Mouse (Mus musculus) stomach, embryonic 15.5 days (tissue): ENCODE results near the gene Pdlim4. TPM values are rescaled to one million over a fixed set of nuclear protein-coding genes. Genes with fewer than 3 reads are reported as not detected.
"Not testable (repeated sequence)": the region's sequence is repeated elsewhere in the genome, so short reads cannot be mapped to it uniquely, and the experiment has no call there.

ENCODE experiments used
- ATAC-seq: fragments of 200-750 bp; cut with Nextera tagmentation; 2 replicates; pipeline ENCODE4 v1.8.0; 2017; ENCODE audit warnings: low read depth, moderate number of reproducible peaks, moderate TSS enrichment; ENCODE audit not compliant: insufficient read depth, low FRiP score
- H3K27ac ChIP-seq: fragments of 300-500 bp; sonication (generic); 2 replicates; pipeline ENCODE4 v1.5.1; 2015; ENCODE audit warnings: mild to moderate bottlenecking, inconsistent platforms
- H3K27me3 ChIP-seq: fragments of 300-500 bp; sonication (generic); replicated peaks from 2 replicates; pipeline ENCODE4 v1.6.1; 2015; ENCODE audit warnings: inconsistent platforms
- H3K36me3 ChIP-seq: fragments of 300-500 bp; sonication (generic); 2 replicates; pipeline ENCODE4 v1.6.1; 2015; ENCODE audit warnings: inconsistent platforms
- H3K4me1 ChIP-seq: fragments of 300-500 bp; sonication (generic); 2 replicates; pipeline ENCODE4 v1.6.1; 2015; ENCODE audit warnings: inconsistent platforms
- H3K4me2 ChIP-seq: fragments of 300-500 bp; sonication (generic); 2 replicates; pipeline ENCODE4 v1.6.1; 2015; ENCODE audit warnings: mild to moderate bottlenecking, inconsistent platforms
- H3K4me3 ChIP-seq: fragments of 300-500 bp; sonication (generic); replicated peaks from 2 replicates; pipeline ENCODE4 v1.5.1; 2015; ENCODE audit warnings: inconsistent platforms
- H3K9ac ChIP-seq: fragments of 300-500 bp; sonication (generic); 2 replicates; pipeline ENCODE4 v1.6.1; 2015; ENCODE audit warnings: inconsistent platforms
- H3K9me3 ChIP-seq: fragments of 300-500 bp; sonication (generic); 2 replicates; pipeline ENCODE4 v1.6.1; 2016; ENCODE audit warnings: inconsistent platforms
- WGBS: fragments of 180-500 bp; shearing (Covaris S2); methylation state at CpG from one replicate; pipeline ENCODE4 v1.1.7; 2015; 5-methylcytosine and 5-hydroxymethylcytosine counted together
- polyA plus RNA-seq: library from polyadenylated mRNA; unstranded; fragments of >200 nt; fragmentation: Nextera tagmentation; extraction: Ambion mirVana; gene quantifications from 2 replicates; pipeline ENCODE4 v1.2.1, GENCODE M21; 2015

Pdlim4 gene
- polyA plus RNA-seq, 1 experiment from 2014 or later, result 52.0 TPM

DNA sequence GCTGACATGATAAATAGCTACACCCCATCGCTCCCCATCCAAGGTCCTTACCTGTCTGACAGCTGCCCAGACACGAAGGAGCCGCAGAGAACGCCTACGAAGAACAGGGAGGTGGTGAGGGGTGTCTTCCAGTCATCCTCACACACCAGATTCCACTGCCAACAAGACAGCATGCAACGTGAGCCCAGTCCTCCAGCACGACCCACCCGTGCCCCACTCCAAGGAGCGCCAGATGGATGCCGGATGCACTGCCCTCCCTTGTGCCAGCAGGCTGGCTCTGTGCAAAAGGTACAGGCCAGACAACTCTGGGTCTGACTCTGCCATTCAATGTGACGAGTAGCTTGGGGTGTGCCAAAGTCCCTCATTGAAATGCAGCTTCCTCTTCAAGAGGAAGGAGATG is 61.1 kb downstream of the Pdlim4 start:
- Histone ChIP-seq H3K4me1 (no peaks in the 10 kb centered on the region), H3K9me3 (no peaks in the 10 kb centered on the region), H3K27ac (no peak overlapping the region), H3K27me3 (no peaks in the 10 kb centered on the region), H3K4me2 (no peak overlapping the region), H3K36me3 (no peaks in the 10 kb centered on the region), H3K4me3 (no peak overlapping the region), H3K9ac (no peak overlapping the region)
- WGBS, result 85% methylated on average over 11 of the region's 11 CpGs
- no peak for ATAC-seq

DNA sequence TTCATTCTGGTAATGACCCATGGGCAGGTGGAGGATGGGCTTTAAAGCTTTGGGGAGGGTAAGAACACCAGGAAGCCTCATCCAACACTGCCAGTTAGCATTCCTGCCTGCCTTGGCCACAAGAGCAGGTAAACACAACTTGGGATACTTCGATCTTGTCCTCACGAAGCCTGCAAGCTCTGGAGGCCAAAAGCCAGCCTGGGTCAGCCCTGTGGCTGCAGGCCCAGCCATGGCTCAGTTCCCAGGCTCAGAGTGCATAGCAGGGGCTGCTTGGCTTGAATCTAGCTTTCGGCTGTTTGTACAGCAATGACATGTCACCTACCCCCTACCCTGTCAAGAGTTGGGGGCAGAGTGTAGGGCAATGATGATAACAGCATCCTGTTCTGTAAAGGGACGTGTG is 61.9 kb downstream of the Pdlim4 start:
- Histone ChIP-seq H3K4me3 (no peak overlapping the region), H3K9me3 (no peaks in the 10 kb centered on the region), H3K4me2 (no peak overlapping the region), H3K36me3 (no peaks in the 10 kb centered on the region), H3K4me1 (peaks cover 5% of the 10 kb centered on the region; the same call in 1 of the 2 replicates), H3K27me3 (no peaks in the 10 kb centered on the region), H3K9ac (no peak overlapping the region), H3K27ac (no peak overlapping the region)
- 66% methylated on average over 4 of the region's 4 CpGs for WGBS
- no peak for ATAC-seq

DNA sequence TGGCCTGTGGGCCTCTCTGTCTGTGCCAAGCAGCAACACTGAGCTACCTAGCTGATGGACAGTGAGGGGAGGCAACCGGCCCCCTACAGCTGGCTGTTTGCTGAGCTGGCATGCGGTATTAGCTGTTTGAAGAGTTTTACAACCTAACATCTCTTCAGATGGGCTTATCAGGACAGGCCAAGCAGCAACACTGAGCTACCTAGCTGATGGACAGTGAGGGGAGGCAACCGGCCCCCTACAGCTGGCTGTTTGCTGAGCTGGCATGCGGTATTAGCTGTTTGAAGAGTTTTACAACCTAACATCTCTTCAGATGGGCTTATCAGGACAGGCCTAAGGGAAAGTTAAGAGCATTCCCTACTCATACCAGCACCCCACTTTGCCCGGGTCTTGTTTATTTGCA is 62.5 kb downstream of the Pdlim4 start:
- not testable (repeated sequence) for H3K36me3 ChIP-seq, H3K4me2 ChIP-seq
- 22% methylated on average over 5 of the region's 5 CpGs for WGBS

More for the DNA sequence above, 62.5 kb downstream of the Pdlim4 start:
- not testable (repeated sequence) for H3K27me3 ChIP-seq, H3K27ac ChIP-seq, H3K4me3 ChIP-seq, H3K4me1 ChIP-seq, H3K9ac ChIP-seq, H3K9me3 ChIP-seq
- peak; percentile 15; the same call in 1 of the 2 replicates for ATAC-seq

Other genes starting within 250 kb of the Pdlim4 start
- 1.7 and 2.4 TPM in 2 replicates for gene Gm12216, start 209.8 kb downstream of the Pdlim4 start, polyA plus RNA-seq
- gene Slc22a5, start 177.4 kb downstream of the Pdlim4 start, polyA plus RNA-seq, result 7.8 and 9.3 TPM in 2 replicates
- 8.8 and 8.9 TPM in 2 replicates for gene Slc22a21, start 88.7 kb downstream of the Pdlim4 start, polyA plus RNA-seq
- 2.0 and 3.0 TPM in 2 replicates for gene Slc22a4, start 40.9 kb downstream of the Pdlim4 start, polyA plus RNA-seq
- gene P4ha2, start 31.1 kb upstream of the Pdlim4 start, polyA plus RNA-seq, result 54.8 and 59.5 TPM in 2 replicates
- gene Csf2, start 180.7 kb upstream of the Pdlim4 start, polyA plus RNA-seq, result 0.23 TPM in 1 of 2 replicates, not detected in the other
- not detected in 2 replicates for gene Il3, start 198.3 kb upstream of the Pdlim4 start, polyA plus RNA-seq
- gene Acsl6, start 234.8 kb upstream of the Pdlim4 start, polyA plus RNA-seq, result 2.2 and 2.7 TPM in 2 replicates